Mouse (Mus musculus) cerebellum, adult (tissue): Measurements from ENCODE around the gene Galk2.

Experiments
- ATAC-seq: cut with Nextera tagmentation; 2 replicates; pipeline ENCODE4 v1.9.2; 2017; ENCODE audit warnings: mild to moderate bottlenecking, moderate library complexity, mixed read lengths; ENCODE audit not compliant: insufficient number of reproducible peaks, low FRiP score, low TSS enrichment

The Galk2 gene

GRCm38 (mm10) chr2:125938993-125939642 lies 80.2 kb downstream of the Galk2 start:
- ATAC-seq = no peak

GRCm38 (mm10) chr2:125941111-125941785 lies 82.3 kb downstream of the Galk2 start:
- ATAC-seq = no peak

- ATAC-seq = no peak
Observed at GRCm38 (mm10) chr2:125943301-125943700, 84.4 kb downstream of the Galk2 start.

- no peak for ATAC-seq
Observed at GRCm38 (mm10) chr2:125948195-125948594, 89.3 kb downstream of the Galk2 start.

GRCm38 (mm10) chr2:125968811-125969210 lies 109.9 kb downstream of the Galk2 start:
- ATAC-seq = no peak

- ATAC-seq = no peak
Observed at GRCm38 (mm10) chr2:125973207-125973606, 114.3 kb downstream of the Galk2 start.

- ATAC-seq = no peak
Observed at GRCm38 (mm10) chr2:125975206-125975605, 116.3 kb downstream of the Galk2 start.

GRCm38 (mm10) chr2:125975808-125976345 lies 117.0 kb downstream of the Galk2 start:
- no peak for ATAC-seq

DNA sequence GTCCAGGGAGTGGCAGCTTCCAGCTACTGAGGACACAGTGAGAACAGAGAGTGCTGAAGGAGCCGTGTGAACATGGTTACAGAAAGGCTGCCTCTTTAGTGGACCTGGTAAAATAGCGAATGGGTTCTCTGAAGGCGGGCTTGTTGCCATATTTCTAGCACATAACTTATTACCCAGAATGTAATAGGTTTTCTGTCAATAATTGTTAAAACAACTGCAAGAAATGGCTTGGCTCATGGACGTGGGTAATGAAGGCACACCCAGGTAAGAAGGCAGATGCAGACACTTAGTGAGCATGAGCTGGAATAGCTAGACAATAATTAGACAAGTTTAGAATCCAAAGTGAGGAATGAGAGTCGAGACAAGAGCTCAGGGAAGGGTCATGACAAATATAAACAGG lies 143.4 kb downstream of the Galk2 start:
- ATAC-seq = no peak

GRCm38 (mm10) chr2:126006088-126006487 lies 147.2 kb downstream of the Galk2 start:
- ATAC-seq = peak; percentile 20; the same call in 1 of the 2 replicates

DNA sequence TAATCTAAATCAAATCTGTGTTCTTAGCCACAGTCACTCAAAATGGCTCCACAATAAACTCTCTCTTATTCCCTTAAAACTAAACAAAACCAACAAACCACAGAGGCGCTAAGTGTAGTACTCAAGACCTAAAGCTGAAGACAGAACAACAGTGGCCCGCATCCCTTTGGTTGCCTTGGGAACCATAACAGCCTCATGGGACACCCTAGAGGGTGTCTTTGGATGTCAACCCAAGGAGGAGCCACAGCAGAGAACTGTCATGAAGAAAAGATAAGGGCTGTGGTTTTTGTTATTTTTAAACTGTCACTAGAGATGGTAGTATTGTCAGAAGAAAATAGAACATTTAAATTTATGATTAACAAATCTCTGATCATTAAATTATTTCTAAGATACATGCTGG lies 147.8 kb downstream of the Galk2 start:
- ATAC-seq = no peak

DNA sequence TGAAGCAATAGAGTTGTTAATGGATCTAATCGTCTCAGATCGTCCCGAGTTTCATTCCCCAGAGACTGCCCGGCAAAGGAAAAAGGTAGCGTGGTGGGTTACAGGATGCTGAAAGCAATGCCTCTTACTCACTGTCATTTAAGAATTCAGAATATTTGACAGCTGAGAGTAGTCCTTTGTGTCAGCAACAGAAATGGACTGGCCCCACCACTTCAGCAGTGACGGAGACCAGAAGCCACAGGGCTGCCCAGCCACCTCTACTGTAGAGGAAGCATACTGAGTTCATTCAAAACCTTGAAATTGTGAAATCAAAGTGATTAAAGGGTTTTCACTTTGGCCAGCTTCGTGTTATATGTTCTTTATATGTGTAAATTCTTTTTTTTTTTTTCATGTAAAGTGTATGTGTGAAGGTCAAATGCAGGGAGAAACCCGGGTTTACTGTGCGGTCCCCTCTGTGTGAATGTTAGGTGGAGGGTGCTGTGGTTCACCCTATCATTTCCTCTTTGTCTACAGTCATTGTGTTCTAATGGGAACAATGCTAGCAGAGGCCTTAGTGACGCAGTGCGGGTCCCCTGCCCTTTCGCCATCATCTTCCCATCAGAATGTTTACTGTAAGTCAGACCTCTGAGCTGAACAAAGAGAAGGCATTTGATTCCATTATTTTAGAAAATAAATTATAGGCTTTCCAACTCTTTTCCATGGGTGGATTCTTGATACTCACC lies 156.2 kb downstream of the Galk2 start:
- ATAC-seq = no peak

DNA sequence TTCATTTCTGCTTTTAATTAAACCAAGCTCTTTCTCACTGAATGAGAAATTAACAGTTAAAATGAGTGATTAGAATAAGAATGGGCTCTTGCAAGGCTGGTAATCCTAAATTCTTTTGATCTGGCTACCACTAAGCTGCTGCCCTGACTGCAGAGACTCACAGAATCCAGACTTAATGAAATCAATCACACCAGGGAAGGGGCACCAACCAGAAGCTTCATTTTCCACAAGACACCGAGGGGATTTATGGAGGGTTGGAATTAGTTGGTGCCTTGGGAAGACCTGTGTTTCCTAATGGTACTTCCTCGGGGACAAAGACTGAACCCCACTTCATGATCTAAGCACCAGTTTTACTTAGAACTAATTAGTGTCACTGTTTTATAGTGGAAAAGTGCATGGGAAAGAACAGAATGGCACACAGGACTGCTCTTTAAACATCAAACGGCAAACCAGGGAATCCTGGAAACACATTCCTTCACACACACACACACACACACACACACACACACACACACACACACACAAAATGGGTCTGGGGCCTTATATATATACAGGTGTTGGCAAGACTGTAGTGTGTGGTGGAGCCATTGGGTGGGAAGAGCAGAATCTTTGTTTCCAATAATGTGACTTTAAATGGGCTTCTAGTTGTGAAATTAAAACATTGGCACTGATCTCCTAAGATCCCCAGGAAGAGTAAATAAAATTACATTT lies 157.0 kb downstream of the Galk2 start:
- no peak for ATAC-seq

DNA sequence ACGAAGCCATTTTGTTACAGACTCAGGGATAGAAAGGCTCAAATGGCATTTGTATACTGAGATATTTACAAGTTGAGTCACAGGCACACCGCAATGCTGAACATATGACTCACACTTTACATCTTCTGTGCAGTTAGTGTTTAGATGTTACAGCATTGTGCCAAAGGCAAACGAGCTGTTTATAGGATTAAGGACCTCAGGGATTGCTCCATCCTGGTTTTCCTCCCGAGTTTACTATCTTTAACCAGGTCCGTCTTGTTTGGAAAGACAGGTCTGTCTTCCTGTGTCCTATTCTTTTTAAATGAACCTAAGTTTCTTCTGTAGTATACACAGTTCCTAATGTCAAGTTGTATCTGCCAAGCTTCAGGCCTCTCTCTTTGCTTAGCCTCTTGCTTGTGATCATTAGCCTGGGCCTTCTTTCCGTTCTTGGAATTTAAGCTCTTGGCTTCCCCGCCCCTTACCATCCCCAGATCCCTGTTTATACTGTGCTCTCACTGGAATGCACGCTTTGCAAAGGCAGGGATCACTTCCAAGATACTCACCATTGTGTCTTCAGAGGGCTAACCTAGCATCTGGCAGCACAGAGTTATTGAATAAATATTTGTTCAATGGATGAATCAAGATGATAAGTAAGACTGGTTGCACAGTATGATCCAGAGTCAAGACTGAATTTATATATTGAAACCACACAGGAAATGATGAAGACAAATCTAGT lies 172.4 kb downstream of the Galk2 start:
- ATAC-seq = no peak

DNA sequence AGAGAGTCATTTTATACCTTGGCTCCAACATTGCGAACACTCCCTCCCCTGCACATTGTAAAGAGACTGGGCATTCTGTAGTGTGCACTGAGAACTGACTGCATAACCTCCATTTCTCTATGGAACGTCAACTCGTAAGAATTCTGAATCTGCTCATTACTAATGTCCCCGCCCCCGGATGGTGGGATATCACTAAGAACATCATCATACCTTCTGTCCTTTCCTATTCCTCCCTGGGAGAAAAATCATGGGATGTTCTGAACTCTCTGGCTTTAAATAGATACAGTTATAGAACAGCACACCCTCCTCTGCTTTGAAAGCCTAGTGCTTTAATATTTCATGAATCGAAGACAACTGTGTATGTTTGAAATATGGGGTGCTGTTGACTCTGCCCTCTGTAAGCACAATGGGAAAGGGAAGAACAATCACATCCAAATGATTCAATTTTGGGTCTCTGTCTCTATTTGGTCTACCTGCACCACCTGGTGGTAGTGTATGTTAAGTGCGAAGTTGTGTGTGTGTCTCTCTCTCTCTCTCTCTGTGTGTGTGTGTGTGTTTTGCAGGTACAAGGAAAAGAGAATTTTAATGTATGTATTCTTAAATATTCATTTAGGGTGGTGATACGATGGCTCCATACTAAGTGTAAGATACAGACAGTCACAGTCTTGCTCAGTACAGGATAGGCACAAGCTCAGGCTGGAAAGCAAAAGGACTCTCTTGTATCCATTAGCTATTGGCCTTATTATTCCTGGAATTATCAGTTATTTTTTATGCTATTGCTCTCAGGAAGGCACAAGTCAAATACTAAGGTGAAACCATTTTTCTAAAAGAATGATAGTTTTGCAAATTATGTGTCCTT lies 174.4 kb downstream of the Galk2 start:
- no peak for ATAC-seq
